Mouse (Mus musculus): ENCODE measurements around the gene Esp4. TPM values are rescaled to one million over a fixed set of nuclear protein-coding genes. Genes with fewer than 3 reads are reported as not detected.
"Not testable (repeated sequence)": the region's sequence is repeated elsewhere in the genome, so short reads cannot be mapped to it uniquely, and the experiment has no call there.

Esp4 gene
- polyA plus RNA-seq (2015; fragmentation: Nextera tagmentation; extraction: Ambion mirVana) = not detected in 2 replicates

GRCm38 (mm10) chr17:40598294-40598693 lies at the start of gene Esp4:
TSS of gene Esp4 (plus strand) at chr17:40598594.
- H3K27me3 ChIP-seq = no peaks in the 10 kb centered on the region
- no peak within 1 kb of the TSS for H3K27ac ChIP-seq
- no peaks in the 10 kb centered on the region for H3K4me1 ChIP-seq
- H3K36me3 ChIP-seq = no peaks in the 10 kb centered on the region
- no peaks in the 10 kb centered on the region for H3K9me3 ChIP-seq (replicated peaks)
- no peak for ATAC-seq (replicated peaks; ENCODE audit: low FRiP score)
- no peak within 1 kb of the TSS for H3K9ac ChIP-seq
- no peak within 1 kb of the TSS for H3K4me3 ChIP-seq (replicated peaks)
- H3K4me2 ChIP-seq = no peak within 1 kb of the TSS

GRCm38 (mm10) chr17:40553470-40553869 lies 44.9 kb upstream of the Esp4 start:
- no peaks in the 10 kb centered on the region for H3K27me3 ChIP-seq
- H3K36me3 ChIP-seq = no peaks in the 10 kb centered on the region
- H3K9ac ChIP-seq = no peak overlapping the region
- H3K4me1 ChIP-seq = no peaks in the 10 kb centered on the region
- H3K27ac ChIP-seq = no peak overlapping the region
- H3K9me3 ChIP-seq (replicated peaks) = no peaks in the 10 kb centered on the region
- no peak for ATAC-seq (replicated peaks; ENCODE audit: low FRiP score)
- no peak overlapping the region for H3K4me3 ChIP-seq (replicated peaks)
- 79% methylated on average over 1 of the region's 1 CpGs for WGBS
- H3K4me2 ChIP-seq = no peak overlapping the region

GRCm38 (mm10) chr17:40561207-40561606 lies 37.2 kb upstream of the Esp4 start, which contains the start of gene Esp6:
TSS of gene Esp6 (plus strand) at chr17:40561507.
- Histone ChIP-seq H3K27me3 (no peaks in the 10 kb centered on the region), H3K9ac (no peak within 1 kb of the TSS), H3K36me3 (no peaks in the 10 kb centered on the region), H3K4me2 (no peak within 1 kb of the TSS), H3K4me1 (no peaks in the 10 kb centered on the region), H3K4me3 (replicated peaks) (no peak within 1 kb of the TSS), H3K27ac (no peak within 1 kb of the TSS), H3K9me3 (replicated peaks) (no peaks in the 10 kb centered on the region)
- WGBS = 84% methylated on average over 5 of the region's 5 CpGs
- ATAC-seq (replicated peaks; ENCODE audit: low FRiP score) = no peak

GRCm38 (mm10) chr17:40583906-40584305 lies 14.5 kb upstream of the Esp4 start:
- not testable (repeated sequence) for ATAC-seq (replicated peaks; ENCODE audit: low FRiP score); H3K4me3 ChIP-seq (replicated peaks); H3K4me2 ChIP-seq; H3K4me1 ChIP-seq; H3K36me3 ChIP-seq; H3K27ac ChIP-seq; H3K9ac ChIP-seq; H3K27me3 ChIP-seq; H3K9me3 ChIP-seq (replicated peaks)
- WGBS = 58% methylated on average over 6 of the region's 6 CpGs

GRCm38 (mm10) chr17:40591297-40591696 lies 7.1 kb upstream of the Esp4 start:
- Histone ChIP-seq H3K4me1 (no peaks in the 10 kb centered on the region), H3K4me2 (no peak overlapping the region), H3K4me3 (replicated peaks) (no peak overlapping the region), H3K9me3 (replicated peaks) (no peaks in the 10 kb centered on the region), H3K27me3 (no peaks in the 10 kb centered on the region), H3K36me3 (no peaks in the 10 kb centered on the region), H3K27ac (no peak overlapping the region), H3K9ac (no peak overlapping the region)
- ATAC-seq (replicated peaks; ENCODE audit: low FRiP score) = no peak

- not testable (repeated sequence) for H3K27me3 ChIP-seq; H3K4me1 ChIP-seq; H3K27ac ChIP-seq; ATAC-seq (replicated peaks; ENCODE audit: low FRiP score); H3K4me2 ChIP-seq; H3K4me3 ChIP-seq (replicated peaks); H3K9me3 ChIP-seq (replicated peaks); H3K9ac ChIP-seq; H3K36me3 ChIP-seq
- WGBS = 87% methylated on average over 1 of the region's 1 CpGs
These were observed 33.4 kb downstream of the Esp4 start, which contains the start of gene Esp3 for GRCm38 (mm10) chr17:40631775-40632174. TSS of gene Esp3 (plus strand) at chr17:40632075.

Other genes starting within 250 kb of the Esp4 start
- not detected in 2 replicates for gene Esp8, start 78.6 kb upstream of the Esp4 start, polyA plus RNA-seq (2015; fragmentation: Nextera tagmentation; extraction: Ambion mirVana)
- gene Esp6, start 37.1 kb upstream of the Esp4 start, polyA plus RNA-seq (2015; fragmentation: Nextera tagmentation; extraction: Ambion mirVana) = not detected in 2 replicates
- not detected in 2 replicates for gene Esp3, start 33.5 kb downstream of the Esp4 start, polyA plus RNA-seq (2015; fragmentation: Nextera tagmentation; extraction: Ambion mirVana)
- not detected in 2 replicates for gene Esp1, start 128.5 kb downstream of the Esp4 start, polyA plus RNA-seq (2015; fragmentation: Nextera tagmentation; extraction: Ambion mirVana)
- not detected in 2 replicates for gene Crisp2, start 208.4 kb downstream of the Esp4 start, polyA plus RNA-seq (2015; fragmentation: Nextera tagmentation; extraction: Ambion mirVana)
- 1.9 and 3.8 TPM in 2 replicates for gene Rhag, start 212.5 kb downstream of the Esp4 start, polyA plus RNA-seq (2015; fragmentation: Nextera tagmentation; extraction: Ambion mirVana)